Mouse (Mus musculus): Measurements from ENCODE around the gene Bsx.

Bsx gene

GRCm38 (mm10) chr9:40892456-40892855 lies 18.5 kb downstream of the Bsx start:
- no peak for DNase-seq (ENCODE audit: low spot score)

GRCm38 (mm10) chr9:40907413-40907812 lies 33.5 kb downstream of the Bsx start:
- DNase-seq (ENCODE audit: low spot score), result no peak

- no peak for DNase-seq (ENCODE audit: low spot score)
Measured at GRCm38 (mm10) chr9:40908411-40908810, 34.5 kb downstream of the Bsx start.

- DNase-seq (ENCODE audit: low spot score), result no peak
Measured at GRCm38 (mm10) chr9:40908915-40909314, 35.0 kb downstream of the Bsx start.

GRCm38 (mm10) chr9:40917871-40918613 lies 44.1 kb downstream of the Bsx start:
- no peak for DNase-seq (ENCODE audit: low spot score)

- DNase-seq (ENCODE audit: low spot score), result no peak
Measured at GRCm38 (mm10) chr9:40927351-40927980, 53.5 kb downstream of the Bsx start.
